Mouse (Mus musculus) heart, postnatal 25 days (tissue): ENCODE results near the gene Gm9044. TPM values are rescaled to one million over a fixed set of nuclear protein-coding genes. Genes with fewer than 3 reads are reported as not detected.
"Not testable (repeated sequence)": the region's sequence is repeated elsewhere in the genome, so short reads cannot be mapped to it uniquely, and the experiment has no call there.

Experiments used
- DNase-seq: peaks from one replicate; pipeline ENCODE4 v3.0.0; 2022; ENCODE audit warnings: low spot score
- intact Hi-C: fragments of 180-260 bp; cut with DNase I; formaldehyde crosslinking; loops from one replicate; pipeline ENCODE4 v1.15.1; 2025
- total RNA-seq, 2 experiments: library from RNA; stranded (reverse); gene quantifications; 2 replicates each; pipeline ENCODE4 v1.2.3; 2021

The Gm9044 gene
- not detected for total RNA-seq

DNA sequence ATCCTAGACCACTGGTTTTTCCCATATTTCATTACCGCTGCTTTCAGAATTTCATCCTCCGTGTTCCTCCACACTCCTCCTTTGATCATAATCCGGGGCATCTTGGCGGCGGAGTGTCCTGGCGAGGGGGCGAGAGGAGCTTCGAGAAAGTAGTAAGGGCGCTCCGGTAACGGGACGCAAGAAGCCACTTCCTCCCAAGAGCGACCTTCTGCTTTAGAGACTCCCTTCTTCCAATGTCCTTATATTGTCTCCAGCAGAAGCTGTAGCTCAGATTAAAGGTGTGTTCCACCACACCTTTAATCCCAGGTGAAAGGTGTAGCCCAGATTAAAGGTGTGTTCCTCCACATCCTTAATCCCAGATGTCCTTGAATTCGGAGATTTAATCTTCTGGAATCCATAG is at the start of gene Gm9044:
TSS of gene Gm9044 (minus strand) at position 101 of the 400 bp plus-strand sequence.
- intact Hi-C loops, DNase-seq: not testable (repeated sequence)

DNA sequence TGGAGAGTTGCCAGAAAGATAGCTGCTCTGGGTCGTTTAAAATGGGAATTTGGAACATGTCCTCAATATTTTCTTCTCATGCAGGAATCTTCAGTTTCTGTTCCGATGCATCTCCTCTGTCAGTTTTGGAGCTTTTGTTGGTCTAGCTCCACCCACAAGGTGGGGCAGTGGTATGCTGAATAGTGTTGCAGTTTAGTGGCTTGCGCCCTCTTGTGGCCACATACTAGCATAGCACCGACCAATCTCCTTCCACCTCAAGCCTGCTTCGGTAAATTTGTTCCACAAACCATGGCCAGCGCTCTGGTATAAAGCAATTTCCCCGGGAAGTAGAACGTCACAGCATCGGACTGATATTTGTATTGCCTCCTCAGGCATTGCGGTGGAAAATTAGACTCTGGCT is 38.2 kb upstream of the Gm9044 start:
- intact Hi-C loops: loop anchor here (1.0 kb wide), 1 partner anchor 214 kb away; no protein-coding TSS in a partner anchor
- peak; percentile 42 for DNase-seq

DNA sequence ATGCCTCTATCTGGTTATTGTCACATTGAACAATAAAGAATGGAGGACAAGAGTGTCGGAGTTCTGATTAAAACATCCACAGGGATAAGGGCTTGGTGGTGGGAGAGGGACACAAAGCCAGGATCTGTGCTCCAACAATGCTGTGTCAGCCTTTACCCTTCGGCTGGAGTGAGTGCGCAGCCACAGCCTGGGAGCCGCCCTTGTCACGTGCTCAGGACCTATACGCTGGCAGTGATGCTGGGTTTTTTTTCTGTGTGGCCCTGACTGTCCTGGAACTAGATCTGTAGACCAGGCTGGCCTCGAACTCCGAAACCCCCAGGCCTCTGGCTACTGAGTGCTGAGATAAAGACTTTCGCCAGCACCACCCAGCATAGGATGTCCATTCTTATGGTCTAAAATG is 37.3 kb upstream of the Gm9044 start:
- intact Hi-C loops: no loop called here
- DNase-seq: no peak

DNA sequence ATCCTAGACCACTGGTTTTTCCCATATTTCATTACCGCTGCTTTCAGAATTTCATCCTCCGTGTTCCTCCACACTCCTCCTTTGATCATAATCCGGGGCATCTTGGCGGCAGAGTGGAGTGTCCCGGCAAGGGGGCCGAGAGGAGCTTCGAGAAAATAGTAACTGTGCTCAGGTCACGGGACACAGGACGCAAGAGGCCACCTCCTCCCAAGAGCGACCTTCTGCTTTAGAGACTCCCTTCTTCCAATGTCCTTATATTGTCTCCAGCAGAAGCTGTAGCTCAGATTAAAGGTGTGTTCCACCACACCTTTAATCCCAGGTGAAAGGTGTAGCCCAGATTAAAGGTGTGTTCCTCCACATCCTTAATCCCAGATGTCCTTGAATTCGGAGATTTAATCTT is 21.8 kb upstream of the Gm9044 start, which contains the start of gene Gm9049:
TSS of gene Gm9049 (minus strand) at position 101 of the 400 bp plus-strand sequence.
- intact Hi-C loops, DNase-seq: not testable (repeated sequence)

DNA sequence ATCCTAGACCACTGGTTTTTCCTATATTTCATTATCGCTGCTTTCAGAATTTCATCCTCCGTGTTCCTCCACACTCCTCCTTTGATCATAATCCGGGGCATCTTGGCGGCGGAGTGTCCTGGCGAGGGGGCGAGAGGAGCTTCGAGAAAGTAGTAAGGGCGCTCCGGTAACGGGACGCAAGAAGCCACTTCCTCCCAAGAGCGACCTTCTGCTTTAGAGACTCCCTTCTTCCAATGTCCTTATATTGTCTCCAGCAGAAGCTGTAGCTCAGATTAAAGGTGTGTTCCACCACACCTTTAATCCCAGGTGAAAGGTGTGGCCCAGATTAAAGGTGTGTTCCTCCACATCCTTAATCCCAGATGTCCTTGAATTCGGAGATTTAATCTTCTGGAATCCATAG is 16.4 kb upstream of the Gm9044 start, which contains the start of gene Gm9048:
TSS of gene Gm9048 (minus strand) at position 101 of the 400 bp plus-strand sequence.
- intact Hi-C loops, DNase-seq: not testable (repeated sequence)

DNA sequence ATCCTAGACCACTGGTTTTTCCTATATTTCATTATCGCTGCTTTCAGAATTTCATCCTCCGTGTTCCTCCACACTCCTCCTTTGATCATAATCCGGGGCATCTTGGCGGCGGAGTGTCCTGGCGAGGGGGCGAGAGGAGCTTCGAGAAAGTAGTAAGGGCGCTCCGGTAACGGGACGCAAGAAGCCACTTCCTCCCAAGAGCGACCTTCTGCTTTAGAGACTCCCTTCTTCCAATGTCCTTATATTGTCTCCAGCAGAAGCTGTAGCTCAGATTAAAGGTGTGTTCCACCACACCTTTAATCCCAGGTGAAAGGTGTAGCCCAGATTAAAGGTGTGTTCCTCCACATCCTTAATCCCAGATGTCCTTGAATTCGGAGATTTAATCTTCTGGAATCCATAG is 10.9 kb upstream of the Gm9044 start, which contains the start of gene Gm9046:
TSS of gene Gm9046 (minus strand) at position 101 of the 400 bp plus-strand sequence.
- DNase-seq, intact Hi-C loops: not testable (repeated sequence)

DNA sequence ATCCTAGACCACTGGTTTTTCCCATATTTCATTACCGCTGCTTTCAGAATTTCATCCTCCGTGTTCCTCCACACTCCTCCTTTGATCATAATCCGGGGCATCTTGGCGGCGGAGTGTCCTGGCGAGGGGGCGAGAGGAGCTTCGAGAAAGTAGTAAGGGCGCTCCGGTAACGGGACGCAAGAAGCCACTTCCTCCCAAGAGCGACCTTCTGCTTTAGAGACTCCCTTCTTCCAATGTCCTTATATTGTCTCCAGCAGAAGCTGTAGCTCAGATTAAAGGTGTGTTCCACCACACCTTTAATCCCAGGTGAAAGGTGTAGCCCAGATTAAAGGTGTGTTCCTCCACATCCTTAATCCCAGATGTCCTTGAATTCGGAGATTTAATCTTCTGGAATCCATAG is 5.5 kb upstream of the Gm9044 start, which contains the start of gene Gm9045:
TSS of gene Gm9045 (minus strand) at position 101 of the 400 bp plus-strand sequence.
- intact Hi-C loops, DNase-seq: not testable (repeated sequence)

DNA sequence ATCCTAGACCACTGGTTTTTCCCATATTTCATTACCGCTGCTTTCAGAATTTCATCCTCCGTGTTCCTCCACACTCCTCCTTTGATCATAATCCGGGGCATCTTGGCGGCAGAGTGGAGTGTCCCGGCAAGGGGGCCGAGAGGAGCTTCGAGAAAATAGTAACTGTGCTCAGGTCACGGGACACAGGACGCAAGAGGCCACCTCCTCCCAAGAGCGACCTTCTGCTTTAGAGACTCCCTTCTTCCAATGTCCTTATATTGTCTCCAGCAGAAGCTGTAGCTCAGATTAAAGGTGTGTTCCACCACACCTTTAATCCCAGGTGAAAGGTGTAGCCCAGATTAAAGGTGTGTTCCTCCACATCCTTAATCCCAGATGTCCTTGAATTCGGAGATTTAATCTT is 5.3 kb downstream of the Gm9044 start, which contains the start of gene Gm9040:
TSS of gene Gm9040 (minus strand) at position 101 of the 400 bp plus-strand sequence.
- DNase-seq, intact Hi-C loops: not testable (repeated sequence)

DNA sequence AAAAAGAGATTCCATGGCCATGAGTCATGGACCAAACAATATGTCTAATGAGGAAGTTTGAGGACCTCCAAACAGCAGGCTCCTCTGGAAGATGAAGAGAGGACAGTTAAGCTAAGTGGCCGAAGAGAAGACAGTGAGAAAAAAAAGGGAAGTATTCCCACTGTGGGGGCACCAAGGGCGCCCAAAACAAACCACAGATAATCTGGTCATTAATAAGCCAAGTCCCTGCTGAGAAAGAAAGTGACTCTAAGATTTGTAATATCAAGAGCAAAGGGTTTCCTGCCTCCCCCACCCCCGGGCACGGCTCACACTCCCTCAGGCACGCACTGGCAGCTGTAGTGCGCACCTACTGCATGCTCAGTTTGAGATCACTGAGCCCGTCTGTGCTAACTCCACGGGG is 13.2 kb downstream of the Gm9044 start:
- no peak for DNase-seq
- intact Hi-C loops: no loop called here

DNA sequence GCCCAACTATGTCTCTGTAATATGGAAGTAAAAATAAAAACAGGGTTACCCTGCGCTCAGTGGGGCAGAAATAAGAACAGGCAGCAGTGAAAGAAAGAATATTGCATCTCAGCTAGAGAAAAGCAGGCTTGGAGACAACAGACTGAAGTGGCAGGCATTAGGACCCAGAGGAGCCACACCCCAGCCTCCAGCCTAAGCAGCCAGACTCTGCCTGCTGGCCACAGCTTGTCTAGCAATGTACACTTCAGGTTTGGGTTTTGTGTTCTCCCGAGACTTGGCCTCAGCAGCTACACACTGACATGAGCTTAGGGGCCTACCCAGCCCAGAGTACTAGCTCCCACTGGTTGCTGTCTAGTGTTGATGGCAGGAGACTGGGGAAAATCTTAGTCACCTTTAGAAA is 30.1 kb downstream of the Gm9044 start:
- DNase-seq, intact Hi-C loops: not testable (repeated sequence)

DNA sequence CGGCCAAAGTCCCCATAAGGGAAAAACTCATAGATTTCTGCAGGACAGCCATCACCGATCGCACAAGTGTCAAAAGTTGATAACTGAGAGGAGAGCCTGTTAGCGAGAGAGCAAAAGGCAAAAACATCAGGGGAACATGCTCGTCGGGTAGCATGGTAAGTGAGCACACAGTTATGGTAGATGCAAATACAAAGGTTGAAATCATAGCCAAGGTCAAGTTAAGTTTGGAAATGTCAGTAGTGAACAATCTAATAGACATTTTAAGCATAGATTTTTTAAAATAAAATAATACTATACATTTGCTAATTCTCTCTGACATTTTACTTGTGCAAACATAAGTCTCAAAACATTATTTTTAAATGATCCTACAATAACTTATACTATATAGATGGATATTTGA is 37.3 kb downstream of the Gm9044 start, which contains the start of gene Iltifb:
TSS of gene Iltifb (minus strand) at position 101 of the 400 bp plus-strand sequence.
- intact Hi-C loops: no loop called here

DNA sequence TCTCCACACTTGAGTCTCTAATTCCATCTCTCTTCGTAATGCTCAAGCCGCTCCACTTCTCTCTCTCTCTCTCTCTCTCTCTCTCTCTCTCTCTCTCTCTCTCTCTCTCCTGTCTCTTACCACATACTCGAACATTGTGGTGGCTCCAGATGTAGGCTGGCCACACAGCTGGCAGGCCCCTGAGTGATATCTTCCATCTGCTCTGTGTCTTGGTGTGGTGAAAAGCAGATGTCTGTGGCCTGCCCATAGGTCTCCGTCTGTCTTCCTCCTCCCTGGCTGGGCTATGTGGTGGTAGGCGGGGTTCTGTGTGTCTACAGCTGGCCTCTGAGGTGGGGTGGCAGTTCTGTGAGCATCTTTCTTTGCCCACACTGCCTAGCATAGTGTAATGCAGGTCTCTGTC is 49.2 kb downstream of the Gm9044 start:
- intact Hi-C loops: not testable (repeated sequence)

More for the DNA sequence above, 37.3 kb downstream of the Gm9044 start, which contains the start of gene Iltifb:
- no peak for DNase-seq

DNA sequence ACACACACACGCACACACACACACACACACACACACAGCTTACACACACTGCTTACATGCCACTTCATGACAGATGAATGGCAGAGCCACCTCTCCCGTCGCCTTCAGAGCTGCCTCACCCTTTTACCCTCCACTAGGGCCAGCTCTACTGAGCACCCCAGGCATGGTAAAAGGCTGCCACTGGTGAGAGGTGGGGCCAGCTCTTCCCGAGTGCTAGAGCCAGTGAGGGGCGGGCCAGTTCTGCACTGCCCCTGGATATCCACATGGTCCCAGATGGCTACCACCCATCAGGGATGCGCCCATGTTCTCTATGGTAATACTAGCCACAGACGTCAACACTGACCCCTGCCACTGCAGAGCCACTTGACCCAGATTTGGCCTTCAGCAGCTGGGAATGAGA is 49.6 kb downstream of the Gm9044 start:
- DNase-seq, intact Hi-C loops: not testable (repeated sequence)

More for the DNA sequence above, 49.2 kb downstream of the Gm9044 start:
- not testable (repeated sequence) for DNase-seq

Other genes starting within 250 kb of the Gm9044 start
- 1 to 10 TPM; 2.4 to 3.9 TPM for gene Mdm1, start 190.6 kb downstream of the Gm9044 start, total RNA-seq
- gene Il22, start 127.5 kb downstream of the Gm9044 start, total RNA-seq: not detected
- under 1 TPM; 0.59 to 0.62 TPM for gene Gm32717, start 91.6 kb downstream of the Gm9044 start, total RNA-seq
- under 1 TPM; 0.59 to 0.62 TPM for gene Gm32802, start 73.7 kb downstream of the Gm9044 start, total RNA-seq
- gene Iltifb, start 37.4 kb downstream of the Gm9044 start, total RNA-seq: not detected
- not detected for gene Gm9040, start 5.4 kb downstream of the Gm9044 start, total RNA-seq
- not detected for gene Gm9045, start 5.4 kb upstream of the Gm9044 start, total RNA-seq
- not detected for gene Gm9046, start 10.8 kb upstream of the Gm9044 start, total RNA-seq
- not detected for gene Gm9048, start 16.3 kb upstream of the Gm9044 start, total RNA-seq
- not detected for gene Gm9049, start 21.7 kb upstream of the Gm9044 start, total RNA-seq
- gene Ifng, start 108.6 kb upstream of the Gm9044 start, total RNA-seq: not detected